Comparison of ENCODE assay signal across 4 mouse cellular contexts in the genomic region with DNA sequence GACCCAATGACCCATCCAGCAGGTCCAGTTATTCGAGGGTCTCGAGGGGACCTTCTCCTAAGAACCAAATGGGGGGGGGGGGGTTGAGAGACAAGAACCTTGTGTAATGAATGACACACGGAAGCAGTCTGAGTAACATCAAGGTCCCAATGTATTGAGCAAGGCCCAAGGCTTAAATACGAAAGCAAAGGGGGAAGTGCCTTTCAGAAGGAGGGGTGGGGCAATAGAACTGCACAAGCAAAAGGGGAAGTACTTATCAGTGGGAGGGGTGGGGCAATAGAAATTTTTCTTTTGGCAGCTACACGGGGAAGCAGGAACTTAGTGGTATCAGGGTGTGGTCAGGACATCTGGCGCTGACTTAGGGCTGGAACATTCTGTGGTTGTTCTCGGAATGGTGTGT. TPM values are rescaled to one million over a fixed set of nuclear protein-coding genes. Genes with fewer than 3 reads are reported as not detected.
"Had no signal": no experiment of that assay in that cellular context is flagged by ENCODE, and none has a peak within 500 bp of the region (broad histone marks: within the 10 kb centered on the region; RNA-seq: fewer than 3 reads in every experiment).

No protein-coding gene starts in this region.

RNA-seq across cellular contexts. Expression of a gene that starts 10.6 kb away (rescaled TPM):
- total RNA-seq: monocyte, adult 5-6 weeks; neutrophil, adult 5-6 weeks had no signal
- polyA plus RNA-seq: liver, embryonic 15.5 days; spleen, adult 2 months had no signal
